Mouse (Mus musculus) bone marrow macrophage, adult 2 months (primary cell): ENCODE results near the gene Arl4c.

Source experiments
- CTCF ChIP-seq: IDR thresholded peaks from 2 replicates; pipeline ENCODE4 v1.5.1; 2012; ENCODE audit warnings: low read depth, mild to moderate bottlenecking, low read length, moderate library complexity
- POLR2A ChIP-seq: IDR thresholded peaks from 2 replicates; pipeline ENCODE4 v1.6.1; 2012; ENCODE audit warnings: mild to moderate bottlenecking, low read depth, low read length, borderline replicate concordance

- TF ChIP-seq CTCF = no peak
- no peak for TF ChIP-seq POLR2A
These were observed 47.1 kb upstream of the Arl4c start for GRCm38 (mm10) chr1:88749106-88749505.
